Mouse (Mus musculus) lung, adult 2 months (tissue): ENCODE results near the gene Lca5. TPM values are rescaled to one million over a fixed set of nuclear protein-coding genes. Genes with fewer than 3 reads are reported as not detected.

Source experiments
- DNase-seq: peaks from one replicate; pipeline ENCODE4 v3.0.0; 2022
- H3K4me1 ChIP-seq: fragments of 200-500 bp; 2 replicates; pipeline ENCODE4 v1.6.1; 2011; ENCODE audit warnings: low read length; ENCODE audit not compliant: control insufficient read depth, insufficient read depth
- H3K4me3 ChIP-seq: fragments of 200-500 bp; replicated peaks from 2 replicates; pipeline ENCODE3; 2011; ENCODE audit warnings: low read depth, mild to moderate bottlenecking, control low read depth, low read length; ENCODE audit errors: extremely low read depth
- CTCF ChIP-seq: fragments of 200-500 bp; IDR thresholded peaks from 2 replicates; pipeline ENCODE4 v1.5.1; 2011; ENCODE audit warnings: mild to moderate bottlenecking, low read length, control low read depth; ENCODE audit not compliant: insufficient read depth
- POLR2A ChIP-seq: fragments of 200-500 bp; IDR thresholded peaks from 2 replicates; pipeline ENCODE4 v1.6.1; 2011; ENCODE audit warnings: low read depth, mild to moderate bottlenecking, control low read depth, low read length, borderline replicate concordance; ENCODE audit errors: extremely low read depth
- WGBS: fragments of 180-500 bp; shearing (Covaris S2); methylation state at CpG from one replicate; pipeline ENCODE4 v1.1.7; 2018; 5-methylcytosine and 5-hydroxymethylcytosine counted together
- polyA plus RNA-seq: library from polyadenylated mRNA; depleted of rRNA; stranded (reverse); fragments of >200 nt; gene quantifications from 2 replicates; pipeline ENCODE4 v1.2.3, GENCODE M21; 2012

Lca5 gene
- polyA plus RNA-seq, 1 experiment: 1.7 TPM

DNA sequence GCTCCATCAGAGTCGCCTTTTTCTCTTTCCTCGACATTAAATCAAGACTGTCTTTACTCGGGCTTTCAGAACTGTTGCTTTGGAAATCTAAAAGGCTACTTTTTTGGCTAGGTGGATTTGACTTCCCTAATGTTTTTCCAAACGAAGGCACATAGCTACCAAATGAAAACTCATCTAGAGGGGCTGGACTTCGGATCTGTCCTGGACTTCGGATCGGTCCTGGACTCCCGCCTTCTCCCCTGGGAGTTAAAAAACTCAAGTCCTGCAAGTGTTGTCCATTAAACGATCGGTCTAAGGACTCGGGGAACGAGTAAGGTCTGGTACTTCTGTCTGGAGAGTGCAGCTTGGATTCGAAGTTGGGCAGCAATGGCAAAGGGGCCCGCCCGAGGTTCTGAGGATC is 45.5 kb downstream of the Lca5 start:
- 81% methylated on average over 15 of the region's 15 CpGs for WGBS
- no peak overlapping the region for H3K4me3 ChIP-seq
- TF ChIP-seq CTCF: no peak
- no peak for TF ChIP-seq POLR2A
- DNase-seq: no peak
- no peaks in the 10 kb centered on the region for H3K4me1 ChIP-seq

DNA sequence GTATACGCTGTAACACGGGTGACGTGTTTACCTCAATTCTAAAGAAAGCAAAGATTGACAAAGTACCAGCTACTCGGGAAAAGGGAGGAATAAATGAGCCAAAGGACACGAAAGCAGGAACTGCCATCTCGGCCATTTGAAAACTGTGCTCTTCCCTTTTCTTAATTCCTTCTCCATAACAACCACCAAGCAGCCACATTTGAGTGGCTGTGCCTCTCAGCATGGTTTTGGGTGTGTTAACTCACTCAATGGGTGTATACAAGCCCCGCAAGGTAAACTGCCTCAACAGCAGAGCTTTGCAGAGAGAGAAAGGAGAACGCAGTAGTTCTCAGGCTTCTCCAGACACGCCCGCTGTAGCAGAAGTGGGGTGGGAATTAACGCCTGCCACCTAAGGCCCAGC is 48.9 kb downstream of the Lca5 start:
- WGBS: 76% methylated on average over 11 of the region's 11 CpGs
- H3K4me1 ChIP-seq: no peaks in the 10 kb centered on the region
- no peak for TF ChIP-seq CTCF

DNA sequence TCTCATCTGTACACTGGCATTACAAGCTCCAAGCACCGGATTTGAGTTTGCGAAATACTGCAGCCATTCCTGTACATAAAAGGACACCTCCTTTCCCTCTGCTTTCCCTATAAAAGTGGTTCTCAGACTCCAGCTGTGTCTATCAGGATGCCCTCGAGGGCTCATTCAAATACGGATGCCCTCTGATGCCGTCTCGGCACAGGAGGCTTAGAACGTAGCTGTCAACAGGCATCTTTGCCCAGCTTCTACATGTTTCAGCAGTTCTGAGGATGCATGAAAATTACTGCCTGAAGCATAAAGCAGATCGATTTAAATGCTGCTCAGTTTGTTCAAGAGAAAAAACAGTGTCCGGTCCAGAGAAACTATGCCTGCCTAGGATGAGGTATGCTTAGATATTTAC is 51.4 kb downstream of the Lca5 start:
- no peak for DNase-seq

More for the DNA sequence above, 48.9 kb downstream of the Lca5 start:
- DNase-seq: no peak
- no peak overlapping the region for H3K4me3 ChIP-seq

DNA sequence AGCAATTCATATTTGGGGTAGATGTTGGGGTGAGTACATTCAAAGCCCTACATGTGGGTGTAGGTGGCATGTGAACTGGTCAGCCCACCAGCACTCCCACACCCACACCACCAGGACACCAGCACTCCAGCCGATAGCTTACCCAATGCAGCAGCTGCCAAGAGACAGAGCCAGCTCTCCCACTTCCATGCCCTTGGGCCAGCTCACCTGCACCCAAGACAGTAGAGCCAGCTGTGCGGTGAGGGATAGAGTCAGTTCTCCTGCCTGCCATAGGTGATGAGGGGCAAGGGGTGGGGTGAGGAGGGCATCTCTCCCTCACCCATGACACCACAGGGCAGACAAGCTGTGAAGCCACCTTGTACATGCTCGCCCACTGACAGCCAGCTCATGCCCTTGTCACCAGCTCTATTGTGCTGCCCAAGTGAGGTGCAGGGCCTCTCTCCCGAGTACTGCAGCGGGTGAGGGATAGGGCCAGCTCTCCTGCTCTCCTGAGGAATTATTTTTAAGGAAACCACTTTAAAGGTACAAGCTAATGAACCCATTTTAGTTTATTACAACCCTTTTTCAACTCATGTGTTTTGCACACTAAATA is 54.6 kb downstream of the Lca5 start:
- DNase-seq: no peak
- TF ChIP-seq CTCF (no peak), POLR2A (no peak)

More for the DNA sequence above, 51.4 kb downstream of the Lca5 start:
- 86% methylated on average over 9 of the region's 9 CpGs for WGBS
- no peaks in the 10 kb centered on the region for H3K4me1 ChIP-seq
- TF ChIP-seq POLR2A (no peak), CTCF (no peak)
- no peak overlapping the region for H3K4me3 ChIP-seq

DNA sequence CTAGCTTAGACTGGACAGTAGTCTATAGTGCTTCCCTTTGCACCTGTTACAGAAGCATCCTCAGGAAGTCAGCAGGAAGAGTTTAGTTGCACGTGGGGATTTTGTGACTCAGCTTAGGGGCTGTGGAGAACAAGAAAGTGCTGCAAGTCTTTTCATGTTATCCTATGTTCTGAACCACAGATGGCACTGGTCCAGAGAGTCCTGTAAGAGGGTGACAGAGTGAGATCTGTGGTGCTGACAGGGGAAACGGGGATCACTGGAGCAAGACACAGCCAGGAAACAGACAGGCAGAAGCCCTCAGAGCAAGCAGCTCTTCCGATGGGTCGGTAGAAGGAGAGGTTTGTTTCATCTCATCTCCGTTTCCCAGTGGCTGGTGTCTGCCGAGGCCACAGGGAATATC is 55.6 kb downstream of the Lca5 start:
- DNase-seq: no peak
- Histone ChIP-seq H3K4me1 (no peaks in the 10 kb centered on the region), H3K4me3 (no peak overlapping the region)
- 43% methylated on average over 6 of the region's 6 CpGs for WGBS
- TF ChIP-seq CTCF (no peak), POLR2A (no peak)

More for the DNA sequence above, 54.6 kb downstream of the Lca5 start:
- Histone ChIP-seq H3K4me1 (no peaks in the 10 kb centered on the region), H3K4me3 (no peak overlapping the region)
- 82% methylated on average over 5 of the region's 5 CpGs for WGBS

DNA sequence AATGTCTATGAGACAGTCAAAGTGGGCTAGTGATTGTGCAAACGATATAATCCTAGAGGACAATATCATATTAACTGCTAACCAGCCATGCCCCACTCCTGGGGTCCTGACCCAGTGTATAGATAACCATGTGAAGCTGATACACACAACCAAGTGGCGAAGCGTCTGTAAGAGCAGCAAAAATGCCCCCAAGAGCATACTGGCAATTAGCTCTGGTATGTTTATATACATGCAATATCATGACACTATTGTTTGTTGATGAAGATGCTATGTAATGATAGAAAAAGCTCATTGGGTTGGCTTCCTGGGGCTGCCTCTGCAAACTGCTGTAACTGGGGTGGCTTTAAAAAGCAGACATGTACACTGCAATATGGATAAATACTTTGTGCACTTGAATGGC is 57.7 kb downstream of the Lca5 start:
- no peak for DNase-seq
- no peak for TF ChIP-seq CTCF
- WGBS: 75% methylated on average over 3 of the region's 3 CpGs

DNA sequence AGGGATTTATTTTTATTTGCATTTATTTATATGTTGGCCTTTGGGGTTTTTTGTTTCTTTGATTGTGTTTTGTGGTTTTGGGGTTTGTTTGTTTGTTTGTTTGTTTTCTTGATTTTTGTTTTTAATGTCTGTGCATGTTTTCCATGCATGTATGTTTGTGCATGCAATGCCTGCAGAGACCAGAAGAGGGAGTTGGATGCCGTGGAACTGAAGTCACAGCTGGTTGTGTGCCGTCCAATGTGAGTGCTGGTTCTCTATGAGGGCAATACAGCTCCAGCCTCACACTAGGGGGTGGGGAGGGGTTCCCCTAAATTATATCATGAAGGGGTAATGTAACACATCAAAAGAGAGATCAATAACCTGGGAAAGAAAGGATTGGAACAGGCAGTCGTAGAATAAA is 58.2 kb downstream of the Lca5 start:
- TF ChIP-seq CTCF (peak; percentile 68), POLR2A (no peak)
- no peak for DNase-seq
- WGBS: 50% methylated on average over 3 of the region's 3 CpGs
- Histone ChIP-seq H3K4me3 (no peak overlapping the region), H3K4me1 (no peaks in the 10 kb centered on the region)

More for the DNA sequence above, 57.7 kb downstream of the Lca5 start:
- H3K4me3 ChIP-seq: no peak overlapping the region
- H3K4me1 ChIP-seq: no peaks in the 10 kb centered on the region

DNA sequence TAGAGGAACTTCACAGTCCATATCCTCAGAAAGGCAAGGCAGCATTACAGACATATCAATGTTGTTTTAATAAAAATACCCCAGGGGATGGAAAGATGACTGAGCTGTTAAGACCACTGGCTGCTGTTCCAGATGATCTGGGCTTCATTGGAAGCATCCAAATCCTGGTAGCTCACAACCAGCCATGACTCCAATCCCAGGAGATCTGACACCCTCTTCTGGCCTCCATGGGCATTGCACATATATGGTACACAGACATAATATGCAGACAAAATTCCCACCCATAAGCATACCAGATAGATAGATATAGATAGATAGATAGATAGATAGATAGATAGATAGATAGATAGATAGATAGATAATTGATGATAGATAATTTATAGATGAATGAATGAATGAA is 59.6 kb downstream of the Lca5 start:
- TF ChIP-seq CTCF (no peak), POLR2A (no peak)
- no peak overlapping the region for H3K4me3 ChIP-seq
- no peak for DNase-seq
- no peaks in the 10 kb centered on the region for H3K4me1 ChIP-seq

DNA sequence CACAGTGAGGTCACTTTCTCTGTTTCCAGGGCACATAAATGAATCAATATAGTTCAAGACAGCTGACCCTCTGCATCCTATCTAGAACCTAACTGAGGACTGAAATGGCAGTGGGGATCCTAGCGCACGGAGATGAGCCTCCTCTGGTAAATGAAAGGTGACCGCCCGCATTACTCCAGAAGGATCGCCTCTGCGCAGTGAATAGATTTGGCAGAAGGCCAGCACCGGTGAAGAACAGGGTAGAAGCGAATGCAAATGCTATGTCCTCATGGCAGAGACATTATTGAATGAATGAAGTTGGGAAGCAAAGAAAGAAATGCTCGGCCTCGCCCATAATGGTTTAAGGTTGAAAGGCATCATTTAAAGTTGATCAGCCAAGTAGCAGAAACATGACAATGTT is 61.3 kb downstream of the Lca5 start:
- TF ChIP-seq CTCF (no peak), POLR2A (no peak)
- H3K4me1 ChIP-seq: no peaks in the 10 kb centered on the region
- no peak overlapping the region for H3K4me3 ChIP-seq
- DNase-seq: no peak
- 82% methylated on average over 10 of the region's 10 CpGs for WGBS

DNA sequence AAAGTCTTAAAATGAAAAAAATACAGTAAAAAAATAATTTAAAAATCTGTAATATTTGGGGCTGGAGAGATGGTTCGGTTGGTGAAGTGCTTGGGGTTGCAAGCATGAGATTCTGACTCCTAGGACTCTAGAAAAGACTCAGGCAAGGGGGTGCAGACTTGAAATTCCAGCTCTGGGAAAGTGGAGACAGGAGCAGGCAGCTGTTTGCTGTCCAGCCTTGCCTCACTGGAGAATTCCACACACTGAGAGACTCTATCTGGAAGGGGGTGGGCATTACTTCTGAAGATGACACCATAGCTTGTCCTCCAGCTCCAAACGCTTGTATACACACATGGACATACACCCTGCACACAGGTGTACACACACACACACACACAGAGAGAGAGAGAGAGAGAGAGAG is 63.8 kb downstream of the Lca5 start:
- Histone ChIP-seq H3K4me3 (no peak overlapping the region), H3K4me1 (no peaks in the 10 kb centered on the region)
- no peak for TF ChIP-seq CTCF
- no peak for TF ChIP-seq POLR2A
- no peak for DNase-seq
- WGBS: 59% methylated on average over 2 of the region's 2 CpGs

DNA sequence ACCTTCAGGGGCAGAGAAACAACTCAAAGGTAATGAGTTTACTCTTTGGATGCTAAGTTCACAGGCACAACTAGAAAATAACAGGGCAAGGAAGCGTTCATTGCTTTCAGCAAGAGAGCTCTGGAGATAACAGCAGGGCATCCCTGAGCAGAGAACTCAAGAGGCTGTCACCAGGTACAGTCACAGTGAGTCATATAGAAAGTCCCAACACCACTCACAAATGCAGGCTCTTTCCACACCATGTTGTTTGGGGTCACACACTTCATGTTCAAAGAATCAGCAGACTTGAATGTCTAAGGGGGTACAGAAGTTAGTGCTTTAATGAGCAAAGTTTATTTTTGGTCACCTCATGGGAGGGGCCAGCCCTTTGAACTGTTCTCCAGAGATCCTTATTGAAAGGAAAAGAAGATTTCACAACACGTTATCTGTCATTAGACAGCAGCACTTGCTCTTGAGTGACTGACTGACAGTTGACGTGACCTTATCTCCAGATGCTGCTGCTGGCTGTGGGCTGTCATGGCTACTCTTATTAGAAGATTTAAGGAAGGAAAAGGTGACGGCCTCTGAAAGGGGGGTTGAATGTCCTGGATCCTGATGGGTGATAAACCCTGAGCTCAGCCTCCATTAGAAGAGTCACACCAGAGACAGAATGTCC is 65.3 kb downstream of the Lca5 start:
- Histone ChIP-seq H3K4me3 (no peak overlapping the region), H3K4me1 (no peaks in the 10 kb centered on the region)
- TF ChIP-seq CTCF (no peak), POLR2A (no peak)
- WGBS: 51% methylated on average over 4 of the region's 4 CpGs
- DNase-seq: no peak
